Mouse (Mus musculus) adrenal gland, adult 2 months (tissue): ENCODE results near the gene Kcnmb4. TPM values are rescaled to one million over a fixed set of nuclear protein-coding genes. Genes with fewer than 3 reads are reported as not detected.
A peak's percentile ranks its signal among the peaks of the same experiment; 100 is the strongest.

Experiments used
- DNase-seq: peaks from one replicate; pipeline ENCODE4 v3.0.0; 2021
- polyA plus RNA-seq: library from polyadenylated mRNA; depleted of rRNA; stranded (reverse); fragments of >200 nt; gene quantifications from 2 replicates; pipeline ENCODE4 v1.2.3, GENCODE M21; 2012; rRNA removed
- total RNA-seq, 2 experiments: library from RNA; stranded (reverse); gene quantifications; 2 replicates each; pipeline ENCODE4 v1.2.3; 2021

Kcnmb4 gene
- total and polyA plus RNA-seq, 3 experiments = 0.49 to 6.7 (median 2.5) TPM

DNA sequence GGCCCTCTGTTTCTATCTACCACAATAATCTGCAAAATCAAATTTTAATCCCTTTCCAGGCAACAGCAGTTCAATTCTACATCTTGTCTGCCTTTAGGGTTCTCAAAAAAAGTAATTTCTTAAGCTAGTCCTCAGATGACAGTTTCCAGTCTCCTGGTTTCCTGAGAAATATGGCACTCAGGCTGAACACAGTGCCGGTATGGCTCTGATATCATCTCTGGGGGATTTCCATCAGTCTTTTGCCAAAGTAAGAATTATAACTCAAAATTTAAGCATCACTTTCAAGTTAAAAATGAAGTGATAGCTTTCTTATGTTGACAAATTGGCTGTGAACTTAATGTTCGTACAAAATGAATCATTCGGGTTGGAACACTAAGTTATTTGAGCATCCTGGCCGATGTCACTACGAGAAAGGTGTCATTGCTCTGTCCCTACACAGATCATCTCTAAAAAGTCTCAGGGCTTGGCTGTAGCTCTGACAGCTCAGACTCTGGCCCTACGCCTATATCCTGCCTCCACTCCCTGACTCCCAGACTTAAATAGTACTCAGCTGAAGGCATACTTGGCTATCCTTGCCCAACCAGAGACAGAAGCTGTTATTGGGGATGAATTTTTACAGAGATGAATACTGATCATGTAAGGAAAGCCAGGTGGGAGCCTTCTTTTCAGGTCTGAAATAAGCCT is 70.8 kb downstream of the Kcnmb4 start:
- DNase-seq = no peak

DNA sequence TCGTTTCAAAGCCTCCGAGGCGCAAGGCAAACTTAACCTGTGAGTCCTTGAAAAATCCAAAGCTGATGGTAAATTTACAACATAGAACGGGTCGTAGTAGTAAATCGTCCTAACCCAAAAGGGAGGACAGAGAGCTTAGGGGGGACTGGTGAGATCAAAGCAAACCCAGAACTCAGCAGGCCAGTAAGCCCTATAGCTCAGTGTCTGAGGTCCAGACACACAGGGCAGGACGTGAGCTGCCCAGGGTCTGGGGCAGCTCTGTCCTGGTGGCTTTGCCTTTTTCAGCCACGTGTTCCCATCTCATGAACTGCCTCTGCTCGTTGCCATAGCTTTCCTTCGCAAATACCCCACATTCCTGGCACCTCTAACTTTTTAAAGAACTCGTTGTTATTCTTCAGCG is 75.7 kb downstream of the Kcnmb4 start:
- no peak for DNase-seq

DNA sequence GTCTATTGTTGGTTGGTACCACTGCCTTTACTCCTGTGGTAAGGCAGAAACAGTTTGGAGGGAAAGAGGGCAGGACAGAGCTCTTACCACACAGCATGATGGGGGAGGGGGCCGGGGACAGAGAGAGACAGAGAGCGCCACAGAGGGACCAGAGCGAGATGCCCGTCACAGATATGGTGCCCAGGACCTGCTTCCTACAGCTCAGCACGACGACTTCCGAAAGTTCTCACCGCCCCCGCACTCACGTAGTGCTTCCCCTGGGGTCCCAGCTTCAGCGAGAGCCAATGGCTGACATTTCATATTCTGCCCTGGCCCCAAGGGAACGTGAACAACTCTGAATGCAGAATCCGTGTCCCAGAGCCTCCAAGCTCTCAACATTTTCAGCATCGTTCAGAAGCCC is 76.1 kb downstream of the Kcnmb4 start:
- no peak for DNase-seq

DNA sequence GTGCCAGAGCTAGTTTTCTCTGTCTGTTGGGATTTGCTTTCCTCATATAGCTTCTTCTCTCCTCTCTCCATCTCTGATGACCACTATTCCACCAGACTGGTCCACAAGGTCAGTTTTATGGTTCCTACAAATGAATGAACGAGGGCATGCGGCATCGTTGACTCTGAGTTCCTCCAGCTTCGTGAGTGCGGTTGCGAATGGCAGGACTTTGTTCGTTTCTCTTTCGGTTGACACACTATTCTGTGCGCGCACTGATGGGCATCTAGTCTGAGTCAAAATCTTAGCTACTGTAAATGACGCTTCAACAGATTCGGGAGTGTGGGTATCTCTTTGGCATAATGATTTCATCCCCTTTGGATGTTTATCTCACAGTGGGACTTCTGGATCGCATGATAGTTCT is 76.7 kb downstream of the Kcnmb4 start:
- DNase-seq = no peak

DNA sequence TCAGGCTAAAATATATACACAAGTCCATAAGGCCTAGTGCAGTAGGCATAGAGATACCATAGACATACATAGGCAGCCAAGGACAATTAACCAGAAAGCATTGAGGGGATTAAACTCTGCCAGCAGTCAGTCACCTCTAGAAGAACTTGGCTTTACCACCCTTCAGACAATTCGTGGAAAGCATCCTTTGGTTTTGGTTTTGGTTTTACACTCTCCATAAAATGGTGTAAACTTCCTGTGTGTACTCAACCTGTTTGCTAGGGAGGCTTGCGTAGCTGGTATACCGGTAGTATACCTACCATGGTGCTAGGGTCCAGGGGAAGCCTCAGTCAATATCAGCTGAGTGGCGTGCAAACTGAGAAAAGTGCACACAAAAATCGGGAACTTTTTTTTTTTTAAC is 77.4 kb downstream of the Kcnmb4 start:
- DNase-seq = no peak

DNA sequence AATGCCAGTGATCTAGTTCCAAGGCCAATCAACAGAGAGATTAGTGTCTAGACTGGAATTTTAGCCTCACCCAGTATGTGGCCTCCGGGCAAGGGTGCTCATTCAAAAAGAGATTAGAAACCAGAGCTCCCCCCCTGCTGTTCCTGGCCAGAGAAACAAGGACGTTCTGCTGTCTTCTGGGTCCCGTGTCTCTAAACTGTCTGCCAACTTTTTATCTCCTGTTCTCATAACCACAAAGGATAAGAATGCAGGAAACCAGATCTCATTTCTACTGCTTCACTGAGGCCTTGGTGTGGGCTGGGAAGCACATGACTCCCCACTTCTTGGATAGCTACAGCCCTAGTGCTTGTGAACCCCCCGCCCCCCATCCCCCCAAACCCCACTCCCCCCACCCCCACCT is 79.1 kb downstream of the Kcnmb4 start:
- DNase-seq = peak; percentile 72

DNA sequence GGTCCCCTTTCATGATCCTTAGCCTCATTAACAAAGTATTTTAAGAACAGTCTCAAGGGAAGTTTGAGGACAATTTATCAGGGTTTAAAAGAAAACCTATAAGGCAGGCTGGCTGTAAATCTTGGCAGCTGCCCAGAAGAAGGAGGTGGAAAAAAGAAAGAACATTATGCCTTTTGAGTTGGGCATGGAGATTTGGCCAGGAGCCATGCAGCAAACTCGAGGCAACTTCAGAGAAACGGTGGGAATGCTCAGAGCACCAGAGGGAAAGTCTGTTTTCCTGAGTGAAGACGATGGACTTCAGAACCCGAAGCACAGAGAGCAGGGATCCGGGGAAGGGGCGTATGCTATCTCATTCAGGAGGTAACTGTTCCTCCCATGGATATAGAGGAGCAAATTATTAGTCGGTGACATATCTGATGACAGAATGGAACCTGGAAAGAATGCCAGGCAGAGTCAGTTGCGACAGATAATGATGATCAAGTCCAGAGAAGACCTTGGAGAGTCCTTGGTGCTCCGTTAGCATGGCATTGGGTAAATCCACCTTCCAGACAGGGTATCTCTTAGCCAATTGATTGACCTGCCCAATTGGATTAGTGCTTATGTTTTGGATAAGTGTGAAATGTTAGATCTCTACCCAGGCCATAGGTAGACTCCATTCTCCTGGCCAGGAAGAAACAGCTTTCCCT is 79.7 kb downstream of the Kcnmb4 start:
- DNase-seq = peak; percentile 76

DNA sequence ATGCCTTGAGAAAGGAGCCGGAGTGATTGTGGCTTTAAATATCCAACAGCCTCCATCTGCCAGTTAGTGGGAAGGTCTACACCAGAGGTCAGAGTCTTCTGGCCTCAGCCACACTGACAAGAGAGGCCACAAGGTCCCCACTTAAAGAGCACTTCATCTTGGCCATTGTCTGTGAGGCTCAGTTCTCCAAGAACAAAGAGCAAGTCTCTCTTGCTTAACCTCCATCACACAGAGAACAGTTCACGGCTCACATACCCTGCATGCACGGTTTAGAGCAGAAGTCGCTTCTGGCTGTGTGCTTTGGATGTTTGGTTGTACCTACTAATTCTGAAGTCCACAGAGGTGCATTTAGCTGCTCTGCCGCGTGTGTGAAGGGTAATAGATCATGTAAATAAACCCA is 84.8 kb downstream of the Kcnmb4 start:
- no peak for DNase-seq

DNA sequence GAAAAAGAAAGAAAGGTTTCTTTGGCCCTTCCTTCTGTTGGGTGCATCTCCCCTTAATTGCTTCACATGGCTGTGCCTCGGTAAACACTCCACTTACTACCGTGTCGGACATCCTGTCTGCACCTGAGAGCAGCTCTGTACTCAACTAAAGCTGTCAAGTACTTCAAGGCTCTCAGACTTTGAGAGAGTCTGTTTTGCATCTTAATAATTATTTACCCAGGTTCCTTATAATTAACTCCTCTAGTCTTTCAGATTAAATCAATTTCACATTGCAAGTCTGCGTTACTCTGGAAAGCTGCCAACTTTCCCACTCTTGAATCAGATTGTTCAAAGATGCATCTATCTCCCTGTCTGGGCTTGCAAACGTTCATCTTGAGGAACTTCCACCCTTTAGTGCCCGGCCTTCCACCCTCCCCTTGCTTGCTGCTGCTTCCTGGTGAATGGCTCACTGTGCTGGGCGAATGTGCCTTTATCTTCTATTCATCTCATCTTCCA is 87.2 kb downstream of the Kcnmb4 start:
- no peak for DNase-seq

DNA sequence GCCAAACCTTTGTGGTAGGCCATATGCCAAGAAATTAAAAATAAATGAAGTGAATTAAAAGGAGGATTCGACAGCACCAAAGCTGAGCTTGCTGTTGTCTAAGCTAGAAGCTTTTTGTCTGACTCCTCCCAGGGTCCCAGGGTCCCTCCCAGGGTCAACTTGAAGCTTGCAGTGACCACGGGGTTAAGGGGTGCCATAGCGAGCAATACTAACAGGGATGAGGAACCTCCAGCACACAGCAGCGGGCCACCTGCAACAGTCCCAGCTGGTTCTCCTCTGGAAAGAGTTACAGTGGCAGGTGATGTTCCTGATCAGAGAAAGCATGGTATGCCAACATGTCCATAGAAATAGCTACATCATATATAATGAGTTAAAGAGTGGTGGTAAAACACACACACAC is 89.3 kb downstream of the Kcnmb4 start:
- DNase-seq = no peak

DNA sequence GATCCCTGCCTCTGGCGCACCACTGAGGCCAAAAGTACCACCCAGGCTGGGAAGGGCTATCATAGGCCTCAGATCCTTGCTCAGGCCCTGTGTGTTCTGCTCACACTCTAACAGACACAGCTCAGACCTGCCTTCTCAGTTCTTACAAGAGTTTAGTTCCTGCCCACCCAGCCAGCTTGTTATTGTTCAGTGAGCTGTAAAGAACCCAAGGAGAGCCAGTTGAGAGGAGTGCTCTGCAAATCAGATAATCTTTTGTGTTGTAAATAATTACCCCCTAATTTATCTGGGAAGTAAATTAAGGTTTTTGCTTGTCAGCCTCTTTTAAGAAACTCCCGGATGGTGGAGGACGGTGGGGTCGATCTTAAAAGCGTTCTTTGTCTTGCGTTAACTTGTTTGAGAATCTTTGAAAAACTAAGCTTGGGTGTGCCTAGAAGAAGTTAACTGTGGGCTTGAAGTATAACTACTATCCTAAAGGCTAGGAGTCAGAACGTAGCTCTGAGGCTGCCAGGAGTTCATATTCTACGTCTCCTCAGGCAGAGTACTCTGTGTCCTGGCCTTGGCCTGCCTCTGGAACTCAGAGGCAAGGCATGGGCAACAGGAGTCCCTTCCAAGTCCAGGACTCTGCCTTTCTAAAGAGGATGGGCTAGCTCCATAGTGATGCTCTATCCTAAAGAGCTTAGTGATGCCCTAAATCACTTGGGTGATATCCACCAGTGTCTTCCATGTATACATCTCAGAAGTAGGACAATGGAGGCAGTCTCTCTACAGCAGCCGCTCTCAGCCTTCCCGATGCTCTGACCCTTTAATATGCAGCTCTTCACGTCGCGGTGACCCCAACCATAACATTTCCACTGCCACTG is 90.6 kb downstream of the Kcnmb4 start:
- no peak for DNase-seq

DNA sequence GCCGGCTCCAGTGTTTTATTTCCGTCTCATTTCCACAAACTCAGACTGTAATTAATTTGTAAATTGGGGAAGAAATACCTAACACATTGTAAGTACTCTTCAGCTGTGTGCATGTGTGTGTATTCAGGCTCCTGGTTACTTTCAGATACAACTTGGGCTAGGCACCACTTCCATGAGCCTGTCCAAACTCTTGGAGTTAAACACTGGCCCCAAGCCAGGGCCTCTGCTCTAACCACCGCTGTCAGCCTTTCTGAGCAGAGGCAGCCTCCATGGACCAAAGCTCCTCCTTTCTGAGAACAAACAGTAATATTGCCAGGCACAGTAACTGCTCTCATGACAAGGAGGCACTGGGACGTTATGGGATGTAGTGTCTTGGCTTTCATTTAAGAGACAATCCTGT is 96.8 kb downstream of the Kcnmb4 start:
- DNase-seq = no peak

DNA sequence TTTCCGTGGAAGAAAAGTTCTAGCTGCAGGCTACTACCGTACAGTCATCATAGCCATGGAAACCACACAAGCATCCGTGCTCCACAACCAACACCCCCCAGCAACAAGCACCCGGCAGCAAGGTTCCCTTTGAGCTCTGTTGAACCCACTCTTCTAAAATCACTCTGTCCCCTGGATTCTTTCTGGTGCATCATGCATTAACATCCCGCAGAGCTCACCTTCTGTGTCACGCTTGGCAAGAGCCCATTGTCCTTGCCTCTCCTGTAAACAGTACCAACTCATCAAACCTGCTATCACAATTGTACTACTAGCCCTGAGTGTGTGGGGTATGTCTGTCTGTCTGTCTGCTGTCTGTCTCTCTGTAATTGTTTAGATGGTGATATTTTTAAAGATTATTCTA is 99.6 kb downstream of the Kcnmb4 start:
- no peak for DNase-seq

DNA sequence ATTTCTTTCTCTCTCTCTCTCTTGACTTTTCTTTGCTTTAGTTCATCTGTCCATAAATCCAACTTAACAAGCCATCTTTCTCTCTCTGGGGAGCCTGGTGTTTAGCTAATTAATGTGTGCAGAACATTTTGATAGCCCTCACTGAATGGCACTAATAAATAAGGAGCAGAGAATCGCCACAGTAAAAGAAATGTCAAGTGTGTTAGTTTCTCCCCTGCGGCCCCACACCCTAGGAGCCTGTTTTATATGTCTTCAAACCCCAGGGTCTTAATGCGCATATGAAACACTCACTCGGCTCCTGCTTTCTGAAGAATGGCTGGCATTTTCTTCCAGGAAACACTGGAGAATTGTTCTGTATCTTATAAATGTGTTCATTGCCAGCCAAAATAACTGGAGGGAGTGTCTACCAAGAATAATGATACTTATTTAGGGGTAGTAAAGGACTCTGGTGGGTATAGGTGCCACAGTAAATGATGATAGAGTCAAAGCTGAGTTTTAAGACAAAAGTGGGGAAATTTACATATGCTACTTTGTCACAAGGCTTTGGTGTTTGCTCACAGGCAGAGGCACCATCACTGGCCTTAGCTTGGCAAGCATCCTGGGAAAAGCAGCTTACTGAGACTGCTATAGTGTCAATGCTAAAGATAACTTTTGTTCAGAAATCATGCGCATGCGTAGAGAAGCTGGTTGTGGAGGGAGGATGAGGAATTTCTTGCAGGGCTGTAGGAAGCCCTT is 102.5 kb downstream of the Kcnmb4 start:
- DNase-seq = no peak

Other genes starting within 250 kb of the Kcnmb4 start
- 10 to 100 TPM; 36.3 to 47.5 TPM for gene Ptprb, start 198.4 kb downstream of the Kcnmb4 start, total RNA-seq
- 4.9 and 5.0 TPM in 2 replicates for gene Ptprb, start 198.4 kb downstream of the Kcnmb4 start, polyA plus RNA-seq
- 10 to 100 TPM; 63.6 to 76.5 TPM for gene Cnot2, start 107.6 kb upstream of the Kcnmb4 start, total RNA-seq
- 12.3 and 12.6 TPM in 2 replicates for gene Cnot2, start 107.6 kb upstream of the Kcnmb4 start, polyA plus RNA-seq